Comparison of ENCODE assay signal across 8 mouse cellular contexts in the genomic region with DNA sequence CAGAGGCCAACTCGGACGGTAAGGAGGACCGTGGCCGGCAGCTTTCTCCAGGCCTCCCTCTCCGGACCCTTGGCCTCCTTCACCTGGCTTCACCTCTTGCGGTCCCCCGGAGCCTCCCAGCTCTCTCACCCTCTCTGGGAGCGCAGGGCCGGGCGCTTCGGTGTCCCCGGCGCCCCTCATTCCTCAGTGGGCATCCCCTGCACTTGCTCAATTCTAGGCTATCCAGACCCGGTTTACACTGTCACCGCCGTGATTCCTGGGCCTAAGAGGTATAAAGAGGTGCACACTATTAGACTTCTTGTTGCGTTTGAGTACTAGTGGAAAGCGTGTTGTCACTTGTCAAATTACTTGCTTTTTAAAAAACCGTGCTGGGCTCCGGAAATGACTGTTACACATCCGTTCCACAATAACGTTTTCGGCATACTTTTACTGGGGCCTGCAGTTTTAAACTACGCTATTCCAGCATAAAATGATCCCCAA. TPM values are rescaled to one million over a fixed set of nuclear protein-coding genes. Genes with fewer than 3 reads are reported as not detected.
DNase-seq lines count a peak whose midpoint lies in the region; ATAC-seq lines count a peak whose summit lies in the region.

No protein-coding gene starts in this region.

- peaks cover 8% of the 10 kb centered on the region for H3K4me1 ChIP-seq in heart, embryonic 16.5 days (ENCODE audit: control insufficient read depth, insufficient read depth, low read length)
- H3K4me1 ChIP-seq in hindbrain, embryonic 11.5 days (replicated peaks; ENCODE audit: control insufficient read depth, insufficient read depth, low read length) = no peaks in the 10 kb centered on the region; the same call in 1 of the 2 replicates

- intact Hi-C loops in heart, postnatal 14 days (cut with DNase I) = loop anchor here (5.0 kb wide), 2 partner anchors 180 to 1330 kb away; partner anchors contain the start of gene Zfp317
- intact Hi-C loops in gastrocnemius, postnatal 14 days (cut with DNase I; ENCODE audit: low total_unique reads) = no loop called here

- peak; percentile 35 for ATAC-seq in heart, embryonic 16.5 days (replicated peaks; ENCODE audit: extremely low read depth, insufficient read depth, low FRiP score)
- ATAC-seq in hindbrain, embryonic 11.5 days (ENCODE audit: low FRiP score) = peak; percentile 78
- ATAC-seq in megakaryocyte progenitor cell, adult 5-6 weeks (replicated peaks; ENCODE audit: poor library complexity) = peak; percentile 26

- no peaks in the 10 kb centered on the region for H3K36me3 ChIP-seq in heart, embryonic 16.5 days (ENCODE audit: control insufficient read depth, insufficient read depth)
- H3K36me3 ChIP-seq in hindbrain, embryonic 11.5 days (ENCODE audit: control insufficient read depth, insufficient read depth, low read length) = no peaks in the 10 kb centered on the region

- DNase-seq in heart, postnatal 14 days = no peak
- DNase-seq in WW6 (ENCODE audit: low read depth, low spot score) = peak; percentile 9
- DNase-seq in hindbrain, embryonic 11.5 days (ENCODE audit: low spot score) = no peak
- DNase-seq in spleen, adult 12 weeks (ENCODE audit: low spot score) = no peak
- DNase-seq in layer of hippocampus, postnatal 14 days (ENCODE audit: low spot score in 2 of 2) = no peak
- DNase-seq in gastrocnemius, postnatal 14 days = no peak

- H3K4me2 ChIP-seq in heart, embryonic 16.5 days (ENCODE audit: low read depth, low read length) = peak overlapping the region; percentile 98
- peak overlapping the region; percentile 56 for H3K4me2 ChIP-seq in hindbrain, embryonic 11.5 days (replicated peaks; ENCODE audit: low read depth, low read length)

- H3K9ac ChIP-seq in heart, embryonic 16.5 days (ENCODE audit: low read length) = peak overlapping the region; percentile 99
- H3K9ac ChIP-seq in hindbrain, embryonic 11.5 days (ENCODE audit: low read depth, low read length) = peak overlapping the region; percentile 89

- peak overlapping the region; percentile 91 for H3K27ac ChIP-seq in heart, embryonic 16.5 days (ENCODE audit: low read length)
- H3K27ac ChIP-seq in hindbrain, embryonic 11.5 days (ENCODE audit: low read depth, low read length) = peak overlapping the region; percentile 75

- H3K27me3 ChIP-seq in heart, embryonic 16.5 days (ENCODE audit: control insufficient read depth, insufficient read depth, low read length) = no peaks in the 10 kb centered on the region
- no peaks in the 10 kb centered on the region for H3K27me3 ChIP-seq in hindbrain, embryonic 11.5 days (ENCODE audit: control insufficient read depth, insufficient read depth, low read length)

- 1% methylated on average over 24 of the region's 24 CpGs for WGBS in heart, embryonic 16.5 days
- WGBS in hindbrain, embryonic 11.5 days = 3% methylated on average over 24 of the region's 24 CpGs

- peak overlapping the region; percentile 100 for H3K4me3 ChIP-seq in heart, embryonic 16.5 days (ENCODE audit: low read length)
- H3K4me3 ChIP-seq in hindbrain, embryonic 11.5 days (ENCODE audit: low read depth, low read length) = peak overlapping the region; percentile 72

- no peaks in the 10 kb centered on the region for H3K9me3 ChIP-seq in heart, embryonic 16.5 days (replicated peaks; ENCODE audit: control insufficient read depth, low read length)
- H3K9me3 ChIP-seq in hindbrain, embryonic 11.5 days (ENCODE audit: control insufficient read depth, low read length) = no peaks in the 10 kb centered on the region

RNA-seq across cellular contexts. Expression of gene Chordc1, which starts 0.6 kb away (rescaled TPM):
- polyA plus RNA-seq in heart, embryonic 16.5 days (2015; fragmentation: Nextera tagmentation; extraction: Ambion mirVana) = 78.2 and 80.0 TPM in 2 replicates
- 10 to 100 TPM; 42.5 to 56.5 TPM for total RNA-seq in heart, postnatal 14 days (2021)
- polyA plus RNA-seq in hindbrain, embryonic 11.5 days (2014; fragmentation: Nextera tagmentation; extraction: Ambion mirVana) = 140 and 143 TPM in 2 replicates
- total RNA-seq in megakaryocyte progenitor cell, adult 5-6 weeks (2015) = 61.0 and 66.0 TPM in 2 replicates
- 157 and 163 TPM in 2 replicates for total RNA-seq in megakaryocyte progenitor cell, adult 5-6 weeks (2017)
- total RNA-seq in layer of hippocampus, postnatal 14 days (2021) = 10 to 100 TPM; 84.8 to 88.9 TPM
- 10 to 100 TPM; 39.3 to 41.3 TPM for total RNA-seq in gastrocnemius, postnatal 14 days (2021)

Comparison
In these comparisons a context has a peak if more than half of its experiments do, and no peak if none do; other contexts are left out.
1. ATAC-seq: peak in every context shown above with its lines; median percentile 78 in hindbrain, embryonic 11.5 days; 35 in heart, embryonic 16.5 days; 26 in megakaryocyte progenitor cell, adult 5-6 weeks.